Mouse (Mus musculus) myocyte (in vitro differentiated cells): ENCODE results near the gene Hspb8.

Source experiments
- E2F4 ChIP-seq: IDR thresholded peaks from one replicate; pipeline ENCODE4 v1.6.1; 2011; ENCODE audit warnings: mild to moderate bottlenecking, control low read depth, moderate library complexity; ENCODE audit not compliant: insufficient read depth
- MAX ChIP-seq: IDR thresholded peaks from one replicate; pipeline ENCODE4 v1.6.1; 2011; ENCODE audit warnings: low read depth, mild to moderate bottlenecking, control low read depth
- MYOD1 ChIP-seq, 3 experiments: IDR thresholded peaks; one replicate each; pipeline ENCODE4 v1.6.1; 2011; ENCODE audit warnings: control low read depth in 2 of 3, low read depth in 2 of 3, mild to moderate bottlenecking in 2 of 3, moderate library complexity in 1 of 3; ENCODE audit not compliant: insufficient read length in 2 of 3, control insufficient read depth in 1 of 3
- MYOG ChIP-seq, 3 experiments: IDR thresholded peaks; one replicate each; pipeline ENCODE4 v1.6.1; 2011; ENCODE audit warnings: control low read depth in 2 of 3, low read depth in 2 of 3, mild to moderate bottlenecking in 2 of 3; ENCODE audit not compliant: insufficient read length in 2 of 3, control insufficient read depth in 1 of 3, insufficient read depth in 1 of 3
- POLR2A ChIP-seq: IDR thresholded peaks from one replicate; pipeline ENCODE4 v1.6.1; 2011; ENCODE audit warnings: low read depth, mild to moderate bottlenecking, control low read depth, moderate library complexity; ENCODE audit not compliant: insufficient read length
- USF1 ChIP-seq: IDR thresholded peaks from one replicate; pipeline ENCODE4 v1.6.1; 2011; ENCODE audit warnings: low read depth, mild to moderate bottlenecking, control low read depth, moderate library complexity

DNA sequence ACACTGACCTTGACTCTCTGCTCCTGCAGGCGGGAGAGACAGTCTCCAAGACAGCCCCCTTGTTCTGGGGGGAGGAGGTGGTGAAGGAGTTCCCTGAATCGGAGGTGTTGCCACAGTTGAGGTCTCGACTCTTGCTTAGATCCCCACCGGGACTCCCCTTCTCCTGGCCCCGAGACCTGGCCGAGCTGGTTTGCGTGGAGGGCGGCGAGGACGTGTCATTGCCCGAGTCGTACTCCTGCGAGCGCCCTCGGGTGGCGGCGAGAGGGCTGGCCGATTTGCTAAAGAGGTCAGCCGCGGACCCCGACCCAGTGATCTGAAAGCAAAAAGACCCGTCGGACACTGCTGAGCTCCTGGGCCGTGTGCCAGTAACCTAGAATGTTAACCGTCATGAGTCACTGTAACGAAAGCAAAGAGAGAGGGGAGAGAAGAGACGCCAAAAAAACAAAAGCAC, 30.8 kb upstream of the Hspb8 start:
- no peak for TF ChIP-seq POLR2A
- TF ChIP-seq E2F4, result no peak
- TF ChIP-seq MAX, result no peak
- TF ChIP-seq MYOD1 (IDR thresholded peaks at IDR 0.05; ENCODE audit: control insufficient read depth in 1 of 3, insufficient read length in 2 of 3, low read depth in 2 of 3), result no peak
- no peak for TF ChIP-seq USF1
- TF ChIP-seq MYOG (IDR thresholded peaks at IDR 0.05; ENCODE audit: control insufficient read depth in 1 of 3, insufficient read depth in 1 of 3, insufficient read length in 2 of 3, low read depth in 2 of 3), result no peak
